Mouse (Mus musculus) heart, postnatal 0 days (tissue): Measurements from ENCODE around the gene Olfr1392.

Experiments used
- CTCF ChIP-seq: IDR thresholded peaks from 2 replicates; pipeline ENCODE4 v1.5.1; 2016; ENCODE audit warnings: antibody characterized with exemption, control low read depth, low read depth
- EP300 ChIP-seq: IDR thresholded peaks from 2 replicates; pipeline ENCODE4 v1.6.1; 2016; ENCODE audit warnings: antibody characterized with exemption, low read depth

DNA sequence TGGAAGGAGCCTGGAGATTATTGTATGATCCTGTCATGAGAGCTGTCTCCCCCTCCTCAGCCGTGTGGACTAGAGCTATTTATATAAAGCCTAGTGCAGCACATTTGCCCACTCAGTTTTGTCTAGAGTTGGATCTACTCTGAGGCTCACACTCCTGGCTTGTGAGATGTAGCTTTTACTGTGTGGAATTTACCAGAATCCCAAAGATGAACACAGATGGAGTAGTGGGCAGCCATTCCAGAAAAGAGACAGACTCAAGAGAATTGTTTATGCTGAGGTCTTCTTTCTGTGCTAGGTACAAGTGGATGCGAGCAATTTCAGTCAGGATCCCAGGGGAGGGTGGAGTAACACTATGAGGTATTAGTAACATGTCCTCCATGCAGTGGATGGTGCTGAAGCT lies 2.2 kb downstream of the Olfr1392 start:
- TF ChIP-seq CTCF: no peak
- no peak for TF ChIP-seq EP300
